Mouse (Mus musculus) neural tube, embryonic 14.5 days (tissue): ENCODE results near the gene Dhcr24. TPM values are rescaled to one million over a fixed set of nuclear protein-coding genes. Genes with fewer than 3 reads are reported as not detected.

Experiments used
- ATAC-seq: fragments of 200-750 bp; cut with Nextera tagmentation; 2 replicates; pipeline ENCODE4 v1.8.0; 2017; ENCODE audit warnings: low read depth, mild to moderate bottlenecking, moderate TSS enrichment, moderate library complexity
- H3K27ac ChIP-seq: fragments of 300-500 bp; sonication (generic); 2 replicates; pipeline ENCODE4 v1.5.1; 2014; ENCODE audit warnings: low read depth, mild to moderate bottlenecking, control low read depth, low read length, moderate library complexity, mixed read lengths
- H3K27me3 ChIP-seq: fragments of 300-500 bp; sonication (generic); 2 replicates; pipeline ENCODE4 v1.6.1; 2014; ENCODE audit warnings: low read length; ENCODE audit not compliant: control insufficient read depth, insufficient read depth
- H3K36me3 ChIP-seq: fragments of 300-500 bp; sonication (generic); 2 replicates; pipeline ENCODE4 v1.6.1; 2014; ENCODE audit warnings: low read length, mixed read lengths; ENCODE audit not compliant: control insufficient read depth, insufficient read depth
- H3K4me1 ChIP-seq: fragments of 300-500 bp; sonication (generic); 2 replicates; pipeline ENCODE4 v1.6.1; 2014; ENCODE audit warnings: low read length; ENCODE audit not compliant: control insufficient read depth, insufficient read depth
- H3K4me2 ChIP-seq: fragments of 300-500 bp; sonication (generic); 2 replicates; pipeline ENCODE4 v1.6.1; 2014; ENCODE audit warnings: mild to moderate bottlenecking, low read depth, low read length, control low read depth
- H3K4me3 ChIP-seq: fragments of 300-500 bp; sonication (generic); 2 replicates; pipeline ENCODE4 v1.5.1; 2014; ENCODE audit warnings: low read depth, low read length, control low read depth, mixed read lengths
- H3K9ac ChIP-seq: fragments of 300-500 bp; sonication (generic); replicated peaks from 2 replicates; pipeline ENCODE4 v1.6.1; 2014; ENCODE audit warnings: low read depth, mild to moderate bottlenecking, control low read depth, low read length, mixed read lengths
- H3K9me3 ChIP-seq: fragments of 300-500 bp; sonication (generic); 2 replicates; pipeline ENCODE4 v1.6.1; 2016; ENCODE audit warnings: low read length; ENCODE audit not compliant: control insufficient read depth
- WGBS: fragments of 180-500 bp; shearing (Covaris S2); extraction: QIAGEN DNeasy Blood & Tissue Kit; methylation state at CpG from one replicate; pipeline ENCODE4 v1.1.7; 2014; 5-methylcytosine and 5-hydroxymethylcytosine counted together
- polyA plus RNA-seq: library from polyadenylated mRNA; unstranded; fragments of >200 nt; fragmentation: Nextera tagmentation; extraction: Ambion mirVana; gene quantifications from 2 replicates; pipeline ENCODE4 v1.2.1, GENCODE M21; 2014

The Dhcr24 gene
- polyA plus RNA-seq, 1 experiment from 2014 or later: 24.0 TPM

DNA sequence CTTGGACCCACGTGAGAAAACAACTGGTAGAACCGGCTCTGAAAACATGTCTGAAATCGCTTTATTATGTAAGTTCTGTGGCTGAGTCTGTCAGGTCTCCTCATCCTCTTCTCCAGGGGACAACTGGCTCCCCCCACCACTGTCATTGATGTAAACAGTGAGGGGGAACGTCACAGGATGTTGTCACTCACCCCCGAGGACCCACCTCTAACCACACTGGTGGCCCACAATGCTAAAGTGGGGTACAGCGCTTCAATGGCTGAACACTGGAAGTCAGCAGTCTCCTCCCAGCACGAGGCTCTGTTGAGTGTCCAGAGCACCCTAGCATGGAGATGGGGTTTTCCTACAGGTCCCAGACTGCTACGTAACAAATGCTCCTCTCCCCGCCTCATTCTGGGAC, 30.0 kb downstream of the Dhcr24 start:
- Histone ChIP-seq H3K4me1 (no peaks in the 10 kb centered on the region), H3K27ac (no peak overlapping the region), H3K4me2 (no peak overlapping the region), H3K4me3 (no peak overlapping the region), H3K9me3 (no peaks in the 10 kb centered on the region), H3K36me3 (peaks cover 20% of the 10 kb centered on the region), H3K27me3 (no peaks in the 10 kb centered on the region), H3K9ac (no peak overlapping the region)
- ATAC-seq: no peak
- WGBS: 88% methylated on average over 9 of the region's 9 CpGs

DNA sequence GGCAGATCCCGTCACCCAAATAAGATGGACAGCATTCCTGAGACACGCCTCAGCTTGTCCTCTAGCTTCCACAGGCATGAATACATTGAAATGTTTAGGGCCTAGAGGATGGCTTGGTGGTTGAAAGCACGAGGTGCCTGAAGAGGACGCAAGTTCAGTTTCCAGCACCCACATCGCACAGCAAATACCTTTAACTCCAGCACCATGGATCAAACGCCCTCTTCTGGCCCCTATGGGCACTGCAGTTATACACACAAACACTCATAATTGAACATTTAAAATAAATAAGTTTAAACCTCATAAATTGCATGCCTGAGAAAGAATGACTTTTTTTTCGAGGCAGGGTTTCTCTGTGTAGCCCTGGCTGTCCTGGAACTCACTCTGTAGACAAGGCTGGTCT, 32.8 kb downstream of the Dhcr24 start:
- no peak overlapping the region for H3K4me3 ChIP-seq
- no peaks in the 10 kb centered on the region; the same call in 1 of the 2 replicates for H3K36me3 ChIP-seq
- no peak for ATAC-seq
- H3K27ac ChIP-seq: no peak overlapping the region
- no peaks in the 10 kb centered on the region for H3K4me1 ChIP-seq
- H3K9ac ChIP-seq: no peak overlapping the region
- H3K9me3 ChIP-seq: no peaks in the 10 kb centered on the region
- WGBS: 65% methylated on average over 7 of the region's 7 CpGs
- H3K27me3 ChIP-seq: no peaks in the 10 kb centered on the region
- no peak overlapping the region for H3K4me2 ChIP-seq

DNA sequence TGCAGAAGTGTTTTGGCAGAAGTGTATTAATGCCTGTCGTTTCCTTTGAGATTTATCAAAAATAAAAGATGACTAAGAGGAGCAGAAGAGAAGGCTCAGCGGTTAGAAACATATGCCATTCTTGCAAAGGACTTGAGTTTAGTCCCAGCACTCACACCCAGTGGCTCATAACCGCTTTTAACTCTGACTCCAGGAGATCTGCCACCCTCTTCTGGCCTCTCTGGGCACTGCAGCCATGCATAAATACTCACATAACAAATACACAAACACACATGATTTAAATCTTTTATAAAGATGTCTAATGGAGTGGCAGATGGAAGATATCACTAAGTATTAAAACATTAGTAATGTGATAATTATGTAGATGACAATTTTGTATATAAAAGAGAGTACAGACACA, 35.4 kb downstream of the Dhcr24 start:
- Histone ChIP-seq H3K4me2 (no peak overlapping the region), H3K36me3 (no peaks in the 10 kb centered on the region), H3K9me3 (no peaks in the 10 kb centered on the region), H3K27me3 (no peaks in the 10 kb centered on the region), H3K27ac (no peak overlapping the region), H3K4me1 (no peaks in the 10 kb centered on the region), H3K4me3 (no peak overlapping the region), H3K9ac (no peak overlapping the region)
- no peak for ATAC-seq
- WGBS: 68% methylated on average over 3 of the region's 3 CpGs

- Histone ChIP-seq H3K4me2 (no peak overlapping the region), H3K4me3 (no peak overlapping the region), H3K36me3 (no peaks in the 10 kb centered on the region), H3K27ac (no peak overlapping the region), H3K9ac (no peak overlapping the region), H3K4me1 (no peaks in the 10 kb centered on the region), H3K27me3 (no peaks in the 10 kb centered on the region), H3K9me3 (no peaks in the 10 kb centered on the region)
- WGBS: 79% methylated on average over 9 of the region's 9 CpGs
- no peak for ATAC-seq
Observed at GRCm38 (mm10) chr4:106597055-106597454, 36.2 kb downstream of the Dhcr24 start.

DNA sequence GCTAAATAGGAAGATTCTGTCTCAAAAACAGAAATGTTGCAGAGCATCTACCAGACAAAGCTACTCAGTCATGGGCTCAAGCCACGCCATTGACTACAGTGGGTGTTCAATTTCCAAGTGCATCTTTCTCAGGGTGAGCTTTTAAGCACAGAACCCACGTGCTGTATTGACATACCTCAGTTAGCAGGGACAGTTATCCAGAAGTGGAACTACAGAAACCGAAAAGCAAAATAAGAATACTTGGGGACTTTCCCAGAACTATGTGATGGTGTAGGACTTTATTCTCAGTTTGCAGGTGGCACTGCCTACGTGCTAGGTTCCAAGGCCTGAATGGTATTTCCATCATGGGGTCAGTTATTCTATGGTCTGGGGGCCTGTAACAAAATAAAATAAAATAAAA, 36.9 kb downstream of the Dhcr24 start:
- 91% methylated on average over 4 of the region's 4 CpGs for WGBS
- Histone ChIP-seq H3K4me3 (no peak overlapping the region), H3K9ac (no peak overlapping the region), H3K9me3 (no peaks in the 10 kb centered on the region), H3K4me2 (no peak overlapping the region), H3K27me3 (no peaks in the 10 kb centered on the region), H3K27ac (no peak overlapping the region), H3K4me1 (no peaks in the 10 kb centered on the region), H3K36me3 (no peaks in the 10 kb centered on the region)
- ATAC-seq: no peak

GRCm38 (mm10) chr4:106599415-106599814, 38.6 kb downstream of the Dhcr24 start:
- 53% methylated on average over 1 of the region's 1 CpGs for WGBS
- Histone ChIP-seq H3K9me3 (no peaks in the 10 kb centered on the region), H3K36me3 (no peaks in the 10 kb centered on the region)

DNA sequence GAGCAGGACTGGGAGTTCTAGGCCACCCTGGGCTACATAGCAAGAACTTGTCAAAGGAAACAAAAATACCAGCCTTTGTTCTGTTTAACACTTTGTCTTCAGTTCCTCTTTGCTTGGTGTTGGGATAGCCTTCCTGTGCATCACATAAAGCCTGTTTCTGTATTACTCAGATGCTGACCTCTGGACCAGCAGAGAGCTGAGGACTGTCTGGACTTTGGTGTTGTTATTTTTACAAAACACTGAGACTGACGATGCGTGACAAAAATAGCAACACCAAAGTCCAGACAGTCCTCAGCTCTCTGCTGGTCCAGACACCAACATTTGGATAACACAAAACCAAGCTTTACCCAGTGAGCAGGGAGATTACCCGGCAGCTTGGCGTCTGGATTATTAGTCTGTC, 39.9 kb downstream of the Dhcr24 start:
- no peak overlapping the region for H3K27ac ChIP-seq
- no peak for ATAC-seq
- WGBS: 85% methylated on average over 4 of the region's 4 CpGs
- no peak overlapping the region for H3K9ac ChIP-seq
- no peaks in the 10 kb centered on the region for H3K27me3 ChIP-seq
- H3K9me3 ChIP-seq: no peaks in the 10 kb centered on the region
- H3K36me3 ChIP-seq: no peaks in the 10 kb centered on the region
- no peak overlapping the region for H3K4me2 ChIP-seq
- no peaks in the 10 kb centered on the region for H3K4me1 ChIP-seq
- no peak overlapping the region for H3K4me3 ChIP-seq

More at GRCm38 (mm10) chr4:106599415-106599814, 38.6 kb downstream of the Dhcr24 start:
- no peaks in the 10 kb centered on the region for H3K27me3 ChIP-seq
- no peaks in the 10 kb centered on the region for H3K4me1 ChIP-seq
- H3K4me3 ChIP-seq: no peak overlapping the region
- H3K27ac ChIP-seq: no peak overlapping the region
- ATAC-seq: no peak
- H3K9ac ChIP-seq: no peak overlapping the region
- H3K4me2 ChIP-seq: no peak overlapping the region

DNA sequence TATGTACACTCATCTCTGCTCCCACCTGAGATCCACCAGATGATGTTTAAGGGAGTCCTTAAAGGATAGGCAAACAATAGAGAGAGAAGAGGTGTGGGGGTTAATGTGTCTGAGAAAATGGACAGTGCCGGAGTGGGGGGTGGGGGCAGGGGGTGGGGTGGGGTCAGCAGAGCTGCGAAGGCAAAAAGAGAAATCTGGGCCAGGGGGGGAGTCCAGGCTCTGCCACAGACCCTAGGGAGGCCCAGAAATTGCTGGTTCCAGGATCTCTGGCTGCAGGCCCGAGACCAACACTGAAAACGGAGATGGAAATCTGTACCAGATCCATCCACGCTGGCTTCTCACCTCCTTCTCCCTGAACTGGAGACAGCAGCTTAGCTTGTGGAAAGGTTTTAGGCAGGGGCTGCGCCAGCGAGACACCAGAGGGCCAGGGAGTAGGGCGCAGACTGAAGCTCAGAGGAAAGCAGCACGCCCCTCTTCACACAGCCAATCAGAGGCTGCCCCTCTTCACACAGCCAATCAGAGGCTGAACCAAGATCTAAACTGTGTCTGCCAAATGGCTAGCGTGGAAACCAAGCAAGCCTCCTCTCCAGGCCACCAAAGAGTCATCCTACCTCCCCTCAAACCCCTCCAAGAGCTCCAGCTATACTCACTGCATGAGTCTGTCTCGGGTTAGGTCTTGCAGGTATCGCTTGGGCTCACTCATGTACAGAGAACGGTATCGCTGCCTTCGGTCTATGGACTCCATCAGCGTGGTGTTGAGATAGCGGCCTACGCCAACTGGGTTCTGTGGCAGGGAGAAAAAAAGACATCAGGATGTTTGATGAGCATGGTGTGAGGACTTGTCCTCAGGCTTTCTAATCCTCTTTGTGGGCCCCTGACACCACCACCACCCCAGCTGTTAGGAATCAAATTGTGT, 46.1 kb downstream of the Dhcr24 start:
- ATAC-seq: peak; percentile 91
- H3K27me3 ChIP-seq: no peaks in the 10 kb centered on the region

DNA sequence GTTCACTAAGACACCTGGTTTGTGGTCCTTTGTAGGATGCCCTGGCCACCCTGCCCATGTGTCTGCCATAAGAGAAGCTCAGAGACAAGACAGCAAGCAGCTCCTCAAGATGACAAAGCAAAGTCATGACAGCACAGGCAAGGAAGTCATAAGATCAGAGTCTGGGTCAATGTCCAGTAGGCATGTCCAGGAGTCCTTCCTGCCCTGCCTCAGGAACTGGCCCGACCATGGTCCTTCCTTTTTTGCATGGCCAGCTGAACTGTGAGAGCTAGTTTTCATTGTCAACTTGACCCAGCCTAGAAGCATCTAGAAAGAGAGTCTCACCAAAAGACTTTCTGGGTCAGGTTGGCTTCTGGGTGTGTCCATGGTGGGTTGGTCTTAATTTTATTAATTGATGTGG, 47.1 kb downstream of the Dhcr24 start:
- Histone ChIP-seq H3K4me3 (no peak overlapping the region), H3K4me2 (no peak overlapping the region), H3K4me1 (no peaks in the 10 kb centered on the region), H3K9me3 (no peaks in the 10 kb centered on the region), H3K36me3 (no peaks in the 10 kb centered on the region), H3K9ac (no peak overlapping the region), H3K27ac (no peak overlapping the region), H3K27me3 (no peaks in the 10 kb centered on the region)
- 100% methylated on average over 1 of the region's 1 CpGs for WGBS
- ATAC-seq: no peak

More for the DNA sequence above, 46.1 kb downstream of the Dhcr24 start:
- no peaks in the 10 kb centered on the region for H3K4me1 ChIP-seq
- WGBS: 42% methylated on average over 18 of the region's 18 CpGs
- 0 out of 2 replicates have a peak overlapping the region, but pooled peaks have one; percentile 0 for H3K4me3 ChIP-seq
- peak overlapping the region; percentile 17 for H3K4me2 ChIP-seq
- H3K27ac ChIP-seq: no peak overlapping the region
- no peaks in the 10 kb centered on the region for H3K9me3 ChIP-seq
- no peaks in the 10 kb centered on the region for H3K36me3 ChIP-seq
- H3K9ac ChIP-seq: no peak overlapping the region
